Mouse (Mus musculus): ENCODE measurements at regions not wholly inside any gene's neighbourhood (a gene's known extent, or its start where the extent isn't known, plus 50 kb on each side); places are given as distances from the start of the nearest gene placed in this dataset.
"Not testable (repeated sequence)": the region's sequence is repeated elsewhere in the genome, so short reads cannot be mapped to it uniquely, and the experiment has no call there.

GRCm38 (mm10) chr2:129918141-129918790 lies 93.9 kb upstream of the Tgm3 start:
- DNase-seq = peak in 1 of 2 experiments; percentile 20
- Histone ChIP-seq H3K27me3 (ENCODE audit: control insufficient read depth, insufficient read depth, low read length) (no peaks in the 10 kb centered on the region), H3K4me3 (replicated peaks; ENCODE audit: insufficient read depth, low read depth, low read length) (no peak overlapping the region), H3K27ac (ENCODE audit: insufficient read depth, low read length) (no peak overlapping the region), H3K4me1 (ENCODE audit: control insufficient read depth, insufficient read depth, low read length) (0 out of 2 replicates have a peak, but pooled peaks cover 2% of the 10 kb centered on the region)
- TF ChIP-seq POLR2A (IDR thresholded peaks at IDR 0.05; ENCODE audit: borderline replicate concordance, insufficient read depth, low read length) (no peak), CTCF (IDR thresholded peaks at IDR 0.05; ENCODE audit: borderline replicate concordance, insufficient read depth, low read depth, low read length) (no peak)
- 27% methylated on average over 9 of the region's 9 CpGs for WGBS

GRCm38 (mm10) chr2:129919551-129919950 lies 92.6 kb upstream of the Tgm3 start:
- 98% methylated on average over 4 of the region's 4 CpGs for WGBS

GRCm38 (mm10) chr2:129927218-129927617 lies 84.9 kb upstream of the Tgm3 start:
- H3K4me3 ChIP-seq (replicated peaks; ENCODE audit: insufficient read depth, low read depth, low read length) = no peak overlapping the region
- H3K27me3 ChIP-seq (ENCODE audit: control insufficient read depth, insufficient read depth, low read length) = no peaks in the 10 kb centered on the region
- H3K27ac ChIP-seq (ENCODE audit: insufficient read depth, low read length) = no peak overlapping the region
- H3K4me1 ChIP-seq (ENCODE audit: control insufficient read depth, insufficient read depth, low read length) = no peaks in the 10 kb centered on the region
- 84% methylated on average over 2 of the region's 2 CpGs for WGBS
- DNase-seq = no peak
- TF ChIP-seq CTCF (IDR thresholded peaks at IDR 0.05; ENCODE audit: borderline replicate concordance, insufficient read depth, low read depth, low read length) (no peak), POLR2A (IDR thresholded peaks at IDR 0.05; ENCODE audit: borderline replicate concordance, insufficient read depth, low read length) (no peak)

More at GRCm38 (mm10) chr2:129919551-129919950, 92.6 kb upstream of the Tgm3 start:
- Histone ChIP-seq H3K27ac (ENCODE audit: insufficient read depth, low read length) (no peak overlapping the region), H3K27me3 (ENCODE audit: control insufficient read depth, insufficient read depth, low read length) (no peaks in the 10 kb centered on the region), H3K4me3 (replicated peaks; ENCODE audit: insufficient read depth, low read depth, low read length) (no peak overlapping the region), H3K4me1 (ENCODE audit: control insufficient read depth, insufficient read depth, low read length) (0 out of 2 replicates have a peak, but pooled peaks cover 2% of the 10 kb centered on the region)
- no peak for DNase-seq
- TF ChIP-seq CTCF (IDR thresholded peaks at IDR 0.05; ENCODE audit: borderline replicate concordance, insufficient read depth, low read depth, low read length) (no peak), POLR2A (IDR thresholded peaks at IDR 0.05; ENCODE audit: borderline replicate concordance, insufficient read depth, low read length) (no peak)

- DNase-seq = no peak
- Histone ChIP-seq H3K4me1 (ENCODE audit: control insufficient read depth, insufficient read depth, low read length) (no peaks in the 10 kb centered on the region), H3K27me3 (ENCODE audit: control insufficient read depth, insufficient read depth, low read length) (no peaks in the 10 kb centered on the region), H3K4me3 (replicated peaks; ENCODE audit: insufficient read depth, low read depth, low read length) (no peak overlapping the region), H3K27ac (ENCODE audit: insufficient read depth, low read length) (no peak overlapping the region)
- TF ChIP-seq CTCF (IDR thresholded peaks at IDR 0.05; ENCODE audit: borderline replicate concordance, insufficient read depth, low read depth, low read length) (no peak), POLR2A (IDR thresholded peaks at IDR 0.05; ENCODE audit: borderline replicate concordance, insufficient read depth, low read length) (no peak)
- 89% methylated on average over 1 of the region's 1 CpGs for WGBS
Observed at GRCm38 (mm10) chr2:129933578-129933977, 78.6 kb upstream of the Tgm3 start.

- H3K27me3 ChIP-seq (ENCODE audit: control insufficient read depth, insufficient read depth, low read length) = no peaks in the 10 kb centered on the region
- TF ChIP-seq POLR2A (IDR thresholded peaks at IDR 0.05; ENCODE audit: borderline replicate concordance, insufficient read depth, low read length) = no peak
- no peak for TF ChIP-seq CTCF (IDR thresholded peaks at IDR 0.05; ENCODE audit: borderline replicate concordance, insufficient read depth, low read depth, low read length)
- H3K27ac ChIP-seq (ENCODE audit: insufficient read depth, low read length) = no peak overlapping the region
- H3K4me1 ChIP-seq (ENCODE audit: control insufficient read depth, insufficient read depth, low read length) = no peaks in the 10 kb centered on the region
- WGBS = 94% methylated on average over 4 of the region's 4 CpGs
- no peak overlapping the region for H3K4me3 ChIP-seq (replicated peaks; ENCODE audit: insufficient read depth, low read depth, low read length)
- no peak for DNase-seq
Observed at GRCm38 (mm10) chr2:129942824-129943223, 69.3 kb upstream of the Tgm3 start.

GRCm38 (mm10) chr2:129947847-129948553 lies 64.1 kb upstream of the Tgm3 start:
- H3K4me3 ChIP-seq (replicated peaks; ENCODE audit: insufficient read depth, low read depth, low read length) = no peak overlapping the region
- H3K4me1 ChIP-seq (ENCODE audit: control insufficient read depth, insufficient read depth, low read length) = no peaks in the 10 kb centered on the region
- no peaks in the 10 kb centered on the region for H3K27me3 ChIP-seq (ENCODE audit: control insufficient read depth, insufficient read depth, low read length)
- H3K27ac ChIP-seq (ENCODE audit: insufficient read depth, low read length) = no peak overlapping the region
- WGBS = 23% methylated on average over 20 of the region's 20 CpGs
- DNase-seq = no peak
- TF ChIP-seq CTCF (IDR thresholded peaks at IDR 0.05; ENCODE audit: borderline replicate concordance, insufficient read depth, low read depth, low read length) (no peak), POLR2A (IDR thresholded peaks at IDR 0.05; ENCODE audit: borderline replicate concordance, insufficient read depth, low read length) (no peak)

GRCm38 (mm10) chr2:129949786-129950185 lies 62.4 kb upstream of the Tgm3 start:
- H3K27me3 ChIP-seq (ENCODE audit: control insufficient read depth, insufficient read depth, low read length); H3K27ac ChIP-seq (ENCODE audit: insufficient read depth, low read length); H3K4me3 ChIP-seq (replicated peaks; ENCODE audit: insufficient read depth, low read depth, low read length); H3K4me1 ChIP-seq (ENCODE audit: control insufficient read depth, insufficient read depth, low read length); DNase-seq: not testable (repeated sequence)
- 77% methylated on average over 6 of the region's 6 CpGs for WGBS

GRCm38 (mm10) chr2:129952486-129952885 lies 59.7 kb upstream of the Tgm3 start:
- 93% methylated on average over 4 of the region's 4 CpGs for WGBS
- DNase-seq = no peak
- TF ChIP-seq POLR2A (IDR thresholded peaks at IDR 0.05; ENCODE audit: borderline replicate concordance, insufficient read depth, low read length) = no peak
- no peak for TF ChIP-seq CTCF (IDR thresholded peaks at IDR 0.05; ENCODE audit: borderline replicate concordance, insufficient read depth, low read depth, low read length)
- Histone ChIP-seq H3K4me3 (replicated peaks; ENCODE audit: insufficient read depth, low read depth, low read length) (no peak overlapping the region), H3K4me1 (ENCODE audit: control insufficient read depth, insufficient read depth, low read length) (no peaks in the 10 kb centered on the region), H3K27ac (ENCODE audit: insufficient read depth, low read length) (no peak overlapping the region), H3K27me3 (ENCODE audit: control insufficient read depth, insufficient read depth, low read length) (no peaks in the 10 kb centered on the region)
